Mouse (Mus musculus) CH12.LX (cell line): ENCODE data around the gene Zp3r. TPM values are rescaled to one million over a fixed set of nuclear protein-coding genes. Genes with fewer than 3 reads are reported as not detected.

Experiments used
- DNase-seq: peaks from one replicate; pipeline ENCODE4 v3.0.0-alpha.2; 2013; ENCODE audit errors: extremely low read depth
- H3K27ac ChIP-seq: 2 replicates; pipeline ENCODE4 v1.5.1; 2012; ENCODE audit warnings: low read depth, mild to moderate bottlenecking, control low read depth, moderate library complexity; ENCODE audit not compliant: insufficient read depth
- H3K27me3 ChIP-seq: replicated peaks from 2 replicates; pipeline ENCODE3; 2012; ENCODE audit warnings: inconsistent platforms
- H3K36me3 ChIP-seq, 2 experiments: replicated peaks in 1 of 2; 2 replicates each; pipeline versions ENCODE3 to v1.6.1; 2012; ENCODE audit warnings: inconsistent platforms in 1 of 2, low read length in 1 of 2, mild to moderate bottlenecking in 1 of 2, mixed read lengths in 1 of 2, moderate library complexity in 1 of 2; ENCODE audit not compliant: control insufficient read depth in 1 of 2, insufficient read depth in 1 of 2
- H3K4me1 ChIP-seq, 2 experiments: 2 replicates each; pipeline ENCODE4 v1.6.1; 2012; ENCODE audit warnings: inconsistent platforms in 1 of 2, moderate library complexity in 1 of 2; ENCODE audit not compliant: insufficient read depth in 2 of 2, control insufficient read depth in 1 of 2
- H3K4me2 ChIP-seq: 2 replicates; pipeline ENCODE4 v1.6.1; 2012; ENCODE audit warnings: low read depth, mild to moderate bottlenecking, control low read depth; ENCODE audit not compliant: poor library complexity, insufficient read depth, severe bottlenecking
- H3K4me3 ChIP-seq, 3 experiments: fragments of 150-350 bp in 1 of 3; sonication (generic) in 1 of 3; replicated peaks in 1 of 3; 2 replicates each; pipeline versions ENCODE3 to v1.5.1; 2011 to 2012; ENCODE audit warnings: low read depth in 2 of 3, low read length in 2 of 3, mild to moderate bottlenecking in 2 of 3, moderate library complexity in 2 of 3, control low read depth in 1 of 3, improper control_type of control experiment in 1 of 3, inconsistent platforms in 1 of 3, mixed read lengths in 1 of 3; ENCODE audit not compliant: poor library complexity in 1 of 3
- H3K79me2 ChIP-seq: replicated peaks from 2 replicates; pipeline ENCODE4 v1.6.1; 2012; ENCODE audit warnings: mild to moderate bottlenecking, moderate library complexity; ENCODE audit not compliant: control insufficient read depth, poor library complexity, insufficient read depth, severe bottlenecking; ENCODE audit errors: extremely low read depth
- H3K9ac ChIP-seq: 2 replicates; pipeline ENCODE4 v1.6.1; 2012; ENCODE audit warnings: low read depth, mild to moderate bottlenecking, control low read depth, moderate library complexity; ENCODE audit not compliant: insufficient read depth
- H3K9me3 ChIP-seq: replicated peaks from 2 replicates; pipeline ENCODE3; 2012; ENCODE audit warnings: low read length, inconsistent platforms, mixed read lengths
- CHD1 ChIP-seq: IDR thresholded peaks from 2 replicates; pipeline ENCODE4 v1.6.1; 2012; ENCODE audit warnings: low read depth, low read length, improper control_type of control experiment, inconsistent platforms
- CHD2 ChIP-seq: IDR thresholded peaks from 2 replicates; pipeline ENCODE4 v1.6.1; 2011; ENCODE audit warnings: low read length, improper control_type of control experiment
- CTCF ChIP-seq, 2 experiments: IDR thresholded peaks in 1 of 2; conservative IDR thresholded peaks in 1 of 2; 2 replicates each; pipeline ENCODE4 v1.5.1; 2011 to 2012; ENCODE audit warnings: low read depth in 2 of 2, low read length in 2 of 2, improper control_type of control experiment in 1 of 2, inconsistent platforms in 1 of 2, mild to moderate bottlenecking in 1 of 2, moderate library complexity in 1 of 2
- E2F4 ChIP-seq: IDR thresholded peaks from 2 replicates; pipeline ENCODE4 v1.6.1; 2011; ENCODE audit warnings: low read depth, low read length, improper control_type of control experiment; ENCODE audit not compliant: insufficient replicate concordance
- ELF1 ChIP-seq: IDR thresholded peaks from 2 replicates; pipeline ENCODE4 v1.6.1; 2014; ENCODE audit warnings: low read depth, mild to moderate bottlenecking, inconsistent platforms, low read length, improper control_type of control experiment
- EP300 ChIP-seq: IDR thresholded peaks from 2 replicates; pipeline ENCODE4 v1.6.1; 2011; ENCODE audit warnings: low read length, improper control_type of control experiment
- GABPA ChIP-seq: IDR thresholded peaks from 2 replicates; pipeline ENCODE4 v1.6.1; 2012; ENCODE audit warnings: low read depth, low read length, improper control_type of control experiment, inconsistent platforms; ENCODE audit not compliant: insufficient replicate concordance
- HCFC1 ChIP-seq: IDR thresholded peaks from 2 replicates; pipeline ENCODE4 v1.6.1; 2012; ENCODE audit warnings: low read depth, mild to moderate bottlenecking, inconsistent platforms, low read length, improper control_type of control experiment
- IRF4 ChIP-seq: IDR thresholded peaks from 2 replicates; pipeline ENCODE4 v1.6.1; 2014; ENCODE audit warnings: low read depth, mild to moderate bottlenecking, inconsistent platforms, low read length, improper control_type of control experiment
- JUN ChIP-seq: IDR thresholded peaks from 2 replicates; pipeline ENCODE4 v1.6.1; 2011; ENCODE audit warnings: low read depth, mild to moderate bottlenecking, low read length, improper control_type of control experiment, moderate library complexity; ENCODE audit not compliant: insufficient read depth
- JUND ChIP-seq: conservative IDR thresholded peaks from 2 replicates; pipeline ENCODE4 v1.6.1; 2011; ENCODE audit warnings: low read depth, low read length, improper control_type of control experiment
- MAX ChIP-seq: IDR thresholded peaks from 2 replicates; pipeline ENCODE4 v1.6.1; 2011; ENCODE audit warnings: low read length, improper control_type of control experiment
- MAZ ChIP-seq: IDR thresholded peaks from 2 replicates; pipeline ENCODE4 v1.6.1; 2012; ENCODE audit warnings: low read depth, mild to moderate bottlenecking, inconsistent platforms, low read length, improper control_type of control experiment, moderate library complexity
- MEF2A ChIP-seq: IDR thresholded peaks from 2 replicates; pipeline ENCODE4 v1.6.1; 2014; ENCODE audit warnings: low read depth, mild to moderate bottlenecking, inconsistent platforms, low read length, improper control_type of control experiment, borderline replicate concordance
- MXI1 ChIP-seq: IDR thresholded peaks from 2 replicates; pipeline ENCODE4 v1.6.1; 2011; ENCODE audit warnings: mild to moderate bottlenecking, low read depth, low read length, improper control_type of control experiment
- NELFE ChIP-seq: IDR thresholded peaks from 2 replicates; pipeline ENCODE4 v1.6.1; 2011; ENCODE audit warnings: low read depth, low read length, improper control_type of control experiment
- NRF1 ChIP-seq: IDR thresholded peaks from 2 replicates; pipeline ENCODE4 v1.6.1; 2014; ENCODE audit warnings: low read depth, mild to moderate bottlenecking, inconsistent platforms, low read length, improper control_type of control experiment, moderate library complexity
- PAX5 ChIP-seq: IDR thresholded peaks from 2 replicates; pipeline ENCODE4 v1.6.1; 2012; ENCODE audit warnings: low read length, inconsistent platforms, mixed read lengths
- POLR2A ChIP-seq: IDR thresholded peaks from 2 replicates; pipeline ENCODE4 v1.6.1; 2011; ENCODE audit warnings: low read depth, mild to moderate bottlenecking, improper control_type of control experiment, low read length
- POLR2AphosphoS2 ChIP-seq: IDR thresholded peaks from 2 replicates; pipeline ENCODE4 v1.6.1; 2011; ENCODE audit warnings: low read depth, low read length, improper control_type of control experiment
- RAD21 ChIP-seq: IDR thresholded peaks from 2 replicates; pipeline ENCODE4 v1.6.1; 2011; ENCODE audit warnings: low read depth, mild to moderate bottlenecking, low read length, improper control_type of control experiment, moderate library complexity
- RCOR1 ChIP-seq: conservative IDR thresholded peaks from 2 replicates; pipeline ENCODE4 v1.6.1; 2012; ENCODE audit warnings: low read depth, mild to moderate bottlenecking, inconsistent platforms, low read length, improper control_type of control experiment
- SIN3A ChIP-seq: IDR thresholded peaks from 2 replicates; pipeline ENCODE4 v1.6.1; 2012; ENCODE audit warnings: low read length, improper control_type of control experiment, inconsistent platforms
- SMC3 ChIP-seq: IDR thresholded peaks from 2 replicates; pipeline ENCODE4 v1.6.1; 2011; ENCODE audit warnings: low read depth, low read length, improper control_type of control experiment
- TBP ChIP-seq: conservative IDR thresholded peaks from 2 replicates; pipeline ENCODE4 v1.6.1; 2011; ENCODE audit warnings: low read depth, low read length, improper control_type of control experiment
- TCF12 ChIP-seq: IDR thresholded peaks from 2 replicates; pipeline ENCODE4 v1.6.1; 2014; ENCODE audit warnings: low read depth, mild to moderate bottlenecking, inconsistent platforms, low read length, improper control_type of control experiment
- USF1 ChIP-seq: IDR thresholded peaks from 2 replicates; pipeline ENCODE4 v1.6.1; 2014; ENCODE audit warnings: low read depth, mild to moderate bottlenecking, inconsistent platforms, low read length, improper control_type of control experiment
- ZC3H11A ChIP-seq: IDR thresholded peaks from 2 replicates; pipeline ENCODE4 v1.6.1; 2012; ENCODE audit warnings: low read depth, mild to moderate bottlenecking, inconsistent platforms, low read length, improper control_type of control experiment
- ZKSCAN1 ChIP-seq: IDR thresholded peaks from 2 replicates; pipeline ENCODE4 v1.6.1; 2012; ENCODE audit warnings: low read depth, inconsistent platforms, low read length, improper control_type of control experiment, borderline replicate concordance
- ZMIZ1 ChIP-seq: IDR thresholded peaks from 2 replicates; pipeline ENCODE4 v1.6.1; 2012; ENCODE audit warnings: low read depth, mild to moderate bottlenecking, inconsistent platforms, low read length, improper control_type of control experiment
- ZNF384 ChIP-seq: IDR thresholded peaks from 2 replicates; pipeline ENCODE4 v1.6.1; 2012; ENCODE audit warnings: low read depth, low read length, improper control_type of control experiment, inconsistent platforms
- dilution Hi-C: fragments of 300-500 bp; cut with MboI; formaldehyde crosslinking; loops from 2 replicates; pipeline ENCODE4 v1.14.3; 2020; ENCODE audit warnings: low sequenced_read_pairs; ENCODE audit not compliant: extremely low pct_unique_long_range_greater_than_20kb, extremely low pct_ligation_motif_present
- in situ Hi-C: fragments of 300-500 bp; cut with MboI; formaldehyde crosslinking; loops from 3 replicates; pipeline ENCODE4 v1.14.3; 2019; ENCODE audit warnings: low sequenced_read_pairs, low pct_ligation_motif_present, low pct_unique_long_range_greater_than_20kb, mixed read lengths
- polyA plus RNA-seq: library from polyadenylated mRNA; unstranded; fragments of >175 nt; gene quantifications from 2 replicates; pipeline ENCODE4 v1.2.1, GENCODE M21; 2012; ENCODE audit warnings: low read depth; ENCODE audit not compliant: insufficient read length
- total RNA-seq, 2 experiments: library from RNA; depleted of rRNA; stranded (reverse); fragments of 300-350 nt in 1 of 2; fragments of >200 nt in 1 of 2; gene quantifications; 2 replicates each; pipeline ENCODE4 v1.2.3; 2012 to 2014

Zp3r gene
- total and polyA plus RNA-seq, 3 experiments: not detected

GRCm38 (mm10) chr1:130575962-130576361 lies 53.5 kb downstream of the Zp3r start:
- DNase-seq: peak; percentile 60
- in situ Hi-C loops: loop anchor here (10.0 kb wide), 1 partner anchor 59 kb away; no protein-coding TSS in a partner anchor
- no peak overlapping the region for H3K4me3 ChIP-seq
- no peak overlapping the region for H3K4me2 ChIP-seq
- H3K9ac ChIP-seq: no peak overlapping the region
- no peak overlapping the region for H3K27ac ChIP-seq
- TF ChIP-seq CHD2: no peak
- TF ChIP-seq ZMIZ1: no peak
- no peak for TF ChIP-seq HCFC1
- TF ChIP-seq CHD1: no peak
- no peak for TF ChIP-seq POLR2A
- no peak for TF ChIP-seq MEF2A
- no peak for TF ChIP-seq ZC3H11A
- TF ChIP-seq CTCF (conservative IDR thresholded peaks at IDR 0.05 in 1 of 2, IDR thresholded peaks at IDR 0.05 in 1 of 2; ENCODE audit: low read depth in 2 of 2, low read length in 2 of 2): peak; percentile 15 to 68; a peak in 2 of 4 replicates
- TF ChIP-seq SMC3: peak; percentile 53
- TF ChIP-seq GABPA: no peak
- no peak for TF ChIP-seq ZKSCAN1
- peak; percentile 78 for TF ChIP-seq JUND
- TF ChIP-seq RAD21: peak; percentile 51
- no peak for TF ChIP-seq IRF4
- TF ChIP-seq TBP: no peak
- TF ChIP-seq EP300: no peak
- no peak for TF ChIP-seq USF1
- no peak for TF ChIP-seq SIN3A
- no peak for TF ChIP-seq POLR2AphosphoS2
- TF ChIP-seq PAX5: no peak
- no peak for TF ChIP-seq TCF12
- TF ChIP-seq JUN: no peak
- TF ChIP-seq RCOR1: no peak
- TF ChIP-seq MAX: no peak
- TF ChIP-seq ZNF384: no peak
- no peak for TF ChIP-seq MAZ
- TF ChIP-seq ELF1: no peak
- no peak for TF ChIP-seq NELFE
- TF ChIP-seq NRF1: no peak
- no peak for TF ChIP-seq MXI1
- TF ChIP-seq E2F4: no peak
- H3K27me3 ChIP-seq: no peaks in the 10 kb centered on the region
- H3K9me3 ChIP-seq: no peaks in the 10 kb centered on the region
- no peaks in the 10 kb centered on the region for H3K36me3 ChIP-seq
- H3K4me1 ChIP-seq: no peaks in the 10 kb centered on the region; a peak in 1 of 4 replicates
- dilution Hi-C loops: no loop called here
- no peaks in the 10 kb centered on the region for H3K79me2 ChIP-seq
